Mouse (Mus musculus) spleen, postnatal 4 days (tissue): ENCODE measurements at regions not wholly inside any gene's neighbourhood (a gene's known extent, or its start where the extent isn't known, plus 50 kb on each side); places are given as distances from the start of the nearest gene placed in this dataset.
"Not testable (repeated sequence)": the region's sequence is repeated elsewhere in the genome, so short reads cannot be mapped to it uniquely, and the experiment has no call there.

Experiments
- DNase-seq, 2 experiments: peaks; one replicate each; pipeline ENCODE4 v3.0.0; 2022; ENCODE audit warnings: low spot score in 2 of 2

DNA sequence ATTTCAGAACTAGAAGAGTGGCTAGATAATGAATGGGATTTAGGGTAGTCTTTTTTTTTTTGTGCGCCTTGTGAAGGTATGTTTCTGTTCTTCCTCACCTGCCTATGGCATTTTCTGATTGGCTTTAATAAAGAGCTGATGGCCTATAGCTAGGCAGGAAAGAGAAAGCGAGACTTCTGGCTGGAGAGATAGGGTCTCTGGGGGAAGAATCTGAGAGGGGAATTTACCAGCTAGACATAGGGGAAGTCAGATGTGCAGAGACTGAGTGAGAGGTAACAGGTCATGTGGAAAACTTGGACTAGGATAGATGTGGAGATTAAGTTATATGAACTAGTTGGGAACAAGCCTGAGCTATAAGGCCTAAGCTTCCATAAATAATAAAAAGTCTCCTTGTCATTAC, 129.7 kb upstream of the Max start:
- no peak for DNase-seq

GRCm38 (mm10) chr12:77090525-77090924, 128.5 kb upstream of the Max start:
- DNase-seq, result no peak

DNA sequence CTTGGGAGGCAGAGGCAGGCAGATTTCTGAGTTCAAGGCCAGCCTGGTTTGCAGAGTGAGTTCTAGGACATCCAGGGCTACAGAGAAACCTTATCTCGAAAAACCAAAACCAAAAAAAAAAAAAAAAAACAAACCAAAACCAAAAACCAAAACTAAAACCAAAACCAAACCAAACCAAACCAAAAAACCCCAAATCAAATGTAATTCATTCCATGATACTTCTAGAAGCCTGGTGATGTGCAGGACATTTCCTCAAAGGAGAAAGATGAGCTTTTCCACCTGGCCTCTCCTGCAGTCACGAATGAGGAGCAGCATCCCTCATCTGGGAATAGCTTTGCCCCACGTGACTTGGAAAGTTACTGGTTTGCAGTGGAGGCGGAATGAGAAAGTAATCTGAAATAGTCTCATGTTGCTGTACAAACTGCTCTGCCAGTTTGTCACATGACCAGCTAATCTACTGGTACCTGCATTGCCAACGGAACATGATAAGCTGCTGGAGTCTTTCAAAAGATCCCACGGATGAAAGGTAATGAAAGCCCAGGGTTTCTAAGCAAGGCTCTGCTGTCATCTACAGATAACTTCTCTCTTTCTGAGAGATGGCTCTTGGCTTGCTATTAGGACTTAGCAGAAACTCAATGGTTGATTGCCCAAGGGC, 127.8 kb upstream of the Max start:
- no peak for DNase-seq

GRCm38 (mm10) chr12:77088452-77088851, 126.5 kb upstream of the Max start:
- DNase-seq, result no peak

DNA sequence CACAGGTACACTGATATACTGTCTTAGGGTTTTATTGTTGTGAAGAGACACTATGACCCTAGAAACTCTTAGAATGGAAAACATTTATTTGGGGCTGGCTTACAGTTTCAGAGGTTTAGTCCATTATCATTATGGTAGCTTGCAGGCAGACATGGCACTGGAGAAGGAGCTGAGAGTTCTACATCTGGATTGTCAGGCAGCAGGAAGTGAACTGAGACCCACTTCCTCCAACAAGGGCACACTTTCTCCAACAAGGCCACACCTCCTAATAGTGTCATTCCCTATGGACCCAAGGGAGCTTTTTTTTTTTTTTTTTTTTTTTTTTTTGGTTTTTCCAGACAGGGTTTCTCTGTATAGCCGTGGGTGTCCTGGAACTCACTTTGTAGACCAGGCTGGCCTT, 124.9 kb upstream of the Max start:
- not testable (repeated sequence) for DNase-seq

DNA sequence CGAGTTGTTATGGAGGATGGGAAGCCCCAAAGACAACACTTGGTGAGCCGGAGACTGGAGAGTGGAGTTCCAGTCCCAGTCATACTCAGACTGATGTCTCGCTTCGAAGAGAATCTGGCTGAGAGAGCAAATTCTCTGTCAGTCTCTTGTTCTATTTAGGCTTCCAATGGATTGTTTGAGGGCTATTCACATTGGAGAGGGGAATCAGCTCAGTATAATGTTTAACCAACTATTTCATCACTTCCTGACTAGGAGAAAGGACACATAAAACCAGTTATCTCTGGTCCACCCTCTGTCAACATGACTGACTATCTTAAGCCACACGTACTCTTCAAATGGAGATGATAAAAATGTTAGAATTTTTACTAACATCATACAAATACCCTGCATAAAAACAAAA, 123.9 kb upstream of the Max start:
- DNase-seq, result no peak

DNA sequence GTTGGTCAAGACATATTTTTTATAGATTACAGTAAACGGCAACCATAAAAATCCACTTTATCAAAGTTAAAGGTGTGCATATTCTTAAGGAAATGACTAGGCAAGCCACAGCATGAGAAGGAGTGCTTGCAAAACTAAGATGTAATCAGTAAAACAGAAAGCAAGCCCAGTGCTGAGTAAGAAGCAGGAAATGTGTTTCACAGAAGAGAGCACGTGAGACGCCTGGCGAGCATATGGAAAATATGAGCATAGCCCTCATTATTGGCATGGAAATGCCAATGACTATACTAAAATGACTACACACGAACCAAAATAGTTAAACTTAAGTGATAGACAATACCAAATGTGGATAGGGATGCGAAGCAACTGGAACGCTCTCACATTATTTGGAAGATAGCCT, 123.2 kb upstream of the Max start:
- no peak for DNase-seq

GRCm38 (mm10) chr12:77084744-77085143, 122.7 kb upstream of the Max start:
- DNase-seq, result no peak

- DNase-seq, result no peak
Observed at GRCm38 (mm10) chr12:77084343-77084742, 122.3 kb upstream of the Max start.

DNA sequence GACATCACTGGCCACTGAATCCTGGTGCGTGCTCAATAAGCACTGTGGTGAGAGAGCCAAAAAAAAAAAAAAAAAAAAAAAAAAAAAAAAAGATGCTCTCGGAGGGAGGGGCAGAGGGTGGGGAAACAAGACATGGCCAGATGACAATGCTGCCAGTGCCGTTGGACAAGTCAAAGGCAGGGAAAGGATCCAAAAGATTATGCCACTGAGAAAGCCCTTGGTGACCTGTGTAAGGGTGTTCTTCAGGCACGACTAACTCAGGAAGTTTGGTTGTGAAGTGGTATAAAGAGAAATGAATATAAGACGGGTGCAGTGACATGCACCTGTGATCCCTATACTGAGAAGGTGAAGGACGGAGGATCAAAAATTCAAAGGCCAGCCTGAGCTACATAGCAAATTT, 121.8 kb upstream of the Max start:
- no peak for DNase-seq

- no peak for DNase-seq
Observed at GRCm38 (mm10) chr12:77081774-77082173, 119.8 kb upstream of the Max start.

DNA sequence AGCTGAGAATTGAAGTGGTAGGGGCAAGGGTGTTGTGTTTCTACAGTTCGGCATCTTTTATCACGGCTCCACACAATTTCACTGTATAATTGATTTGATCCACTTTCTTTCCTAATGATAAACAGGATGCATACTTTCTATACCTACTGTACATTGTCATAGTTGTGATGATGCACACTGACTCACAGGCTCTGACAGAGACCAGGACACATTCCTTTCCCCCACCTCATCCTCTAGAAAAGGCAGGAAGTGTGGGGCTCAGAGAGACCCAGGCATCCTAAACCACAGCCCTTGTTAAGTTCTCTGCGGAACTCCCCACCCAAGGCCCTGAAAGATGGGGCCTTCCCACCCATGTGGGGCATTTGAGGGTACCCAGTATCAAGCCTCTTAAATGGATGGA, 117.5 kb upstream of the Max start:
- DNase-seq, result no peak

DNA sequence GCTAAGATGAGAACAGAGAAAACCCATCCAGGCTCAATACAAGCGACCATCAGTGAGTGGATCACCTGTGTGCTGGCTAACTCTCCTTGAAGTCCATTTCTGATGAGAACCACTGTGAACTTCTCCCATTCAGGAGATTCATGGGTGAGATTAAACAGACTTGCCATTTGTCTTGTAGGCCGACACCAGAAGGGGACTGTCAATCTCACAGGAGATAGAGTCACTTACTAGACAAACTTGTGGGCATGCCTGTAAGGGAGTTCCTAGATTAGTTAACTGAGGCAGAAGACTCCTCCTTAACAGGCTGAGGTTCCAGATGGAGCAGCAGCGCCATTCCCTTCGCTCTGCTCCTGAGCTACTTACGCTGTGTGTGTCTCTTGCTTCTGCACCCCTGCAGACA, 114.7 kb upstream of the Max start:
- DNase-seq, result no peak

- DNase-seq, result no peak
Observed at GRCm38 (mm10) chr12:77074602-77075001, 112.6 kb upstream of the Max start.

- no peak for DNase-seq
Observed at GRCm38 (mm10) chr12:77071700-77072099, 109.7 kb upstream of the Max start.

DNA sequence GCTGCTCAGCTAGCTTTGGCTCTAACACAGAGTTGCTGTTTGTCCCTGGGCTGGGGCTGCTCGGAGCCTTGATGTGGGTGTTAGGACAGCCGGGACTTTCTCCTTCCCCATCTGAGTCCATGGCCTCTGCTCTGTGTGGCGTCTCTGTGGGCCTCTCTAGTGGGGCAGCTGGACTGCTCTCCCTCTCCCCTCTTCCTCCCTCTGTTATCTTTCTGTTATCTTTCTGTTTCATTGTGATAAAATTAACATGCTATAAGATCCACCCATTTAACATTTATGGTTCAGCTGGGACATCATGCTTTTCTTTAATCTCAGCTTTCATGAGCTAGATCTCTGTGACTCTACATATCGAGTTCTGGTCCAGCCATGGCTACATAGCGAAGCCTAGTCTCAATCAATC, 105.9 kb upstream of the Max start:
- no peak for DNase-seq

DNA sequence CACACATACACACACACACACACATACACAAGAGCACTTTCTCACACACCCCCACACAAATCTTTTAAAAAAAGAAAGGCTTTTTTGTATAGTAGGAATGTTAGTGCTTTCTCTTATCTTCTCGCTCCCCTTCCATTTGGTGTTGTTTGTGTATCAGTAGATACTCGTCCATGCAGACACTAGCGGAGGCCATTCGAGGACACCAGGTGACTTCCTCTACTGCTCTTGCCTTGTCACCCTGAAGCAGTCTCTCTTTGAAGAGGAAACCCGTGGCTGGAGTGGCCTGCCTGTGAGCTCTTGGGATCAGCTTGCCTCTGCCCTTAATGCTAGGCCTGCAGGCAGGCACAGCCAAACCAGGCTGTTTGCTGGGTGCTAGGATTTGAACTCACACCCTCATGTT, 105.1 kb upstream of the Max start:
- DNase-seq, result no peak

DNA sequence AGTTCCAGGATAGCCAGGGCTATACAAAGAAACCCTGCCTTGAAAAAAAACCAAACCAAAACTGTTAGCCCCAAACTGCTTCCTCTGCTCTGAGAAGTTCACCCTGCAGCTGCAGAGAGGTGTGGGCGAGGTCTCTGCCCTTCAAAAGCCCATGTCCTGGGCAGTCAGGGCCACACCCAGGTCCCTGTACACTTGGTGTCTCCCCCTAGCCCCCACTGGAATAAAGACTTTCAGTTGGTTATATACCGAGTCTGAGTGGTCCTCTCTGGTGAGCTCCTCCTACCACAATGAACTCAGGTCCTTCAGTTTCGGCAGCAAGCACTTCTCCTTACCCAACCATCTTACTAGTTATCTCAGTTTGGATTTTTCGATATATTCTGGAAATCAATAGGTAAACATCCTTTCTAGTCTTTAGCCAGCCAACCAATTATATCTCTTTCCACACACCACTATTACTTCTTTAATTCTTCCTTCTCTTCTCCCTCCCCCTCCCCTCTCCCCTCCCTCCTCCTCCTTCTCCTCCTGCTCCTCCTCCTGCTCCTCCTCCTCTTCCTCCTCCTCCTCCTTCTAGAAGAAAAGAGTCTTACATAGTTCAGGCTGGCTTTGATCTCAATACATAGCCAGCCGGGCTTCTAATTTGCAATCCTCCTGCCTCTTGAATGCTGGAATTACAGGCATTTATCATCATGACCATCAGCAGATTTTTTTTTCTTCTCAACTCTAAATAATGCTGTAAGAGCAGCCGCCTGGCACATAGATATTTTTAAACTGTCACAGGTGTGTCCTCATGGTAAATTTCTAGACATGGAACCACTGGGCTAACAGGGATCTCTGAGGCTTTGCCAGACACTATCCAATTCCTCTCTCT, 103.9 kb upstream of the Max start:
- no peak for DNase-seq

DNA sequence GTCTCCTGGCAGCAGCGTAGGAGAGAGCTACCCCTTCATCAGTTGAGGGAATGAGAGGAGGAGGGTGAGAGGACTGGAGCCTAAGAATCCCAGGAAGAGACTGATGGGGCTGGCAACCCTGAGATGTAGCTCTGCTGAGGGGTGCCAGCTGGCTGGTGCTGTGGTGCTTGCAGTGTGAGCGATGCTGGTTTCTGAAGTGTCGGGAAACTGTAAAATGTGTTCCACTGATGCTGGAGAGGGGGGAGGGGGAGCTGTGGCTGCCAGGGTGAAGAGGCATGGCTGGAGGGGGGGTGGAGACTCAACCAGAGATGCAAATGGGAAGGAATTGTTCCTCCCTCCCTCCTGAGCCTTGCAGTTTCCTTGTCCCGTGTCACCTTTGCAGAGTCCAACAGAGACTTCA, 102.0 kb upstream of the Max start:
- DNase-seq, result no peak

DNA sequence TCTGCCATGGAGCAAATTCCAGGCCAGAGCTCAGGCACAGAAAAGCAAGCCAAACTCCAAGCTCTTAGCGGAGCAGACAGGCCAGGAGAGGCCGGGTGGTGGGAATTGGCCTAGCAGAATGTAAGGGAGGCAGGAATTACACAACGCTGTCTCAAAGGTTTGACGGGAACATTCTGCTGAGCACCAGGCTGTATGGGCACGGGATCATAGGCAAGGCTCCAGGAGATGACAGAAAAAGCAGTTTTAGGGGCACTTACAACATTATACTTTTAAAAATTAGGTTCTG, 99.5 kb upstream of the Max start:
- DNase-seq, result no peak

DNA sequence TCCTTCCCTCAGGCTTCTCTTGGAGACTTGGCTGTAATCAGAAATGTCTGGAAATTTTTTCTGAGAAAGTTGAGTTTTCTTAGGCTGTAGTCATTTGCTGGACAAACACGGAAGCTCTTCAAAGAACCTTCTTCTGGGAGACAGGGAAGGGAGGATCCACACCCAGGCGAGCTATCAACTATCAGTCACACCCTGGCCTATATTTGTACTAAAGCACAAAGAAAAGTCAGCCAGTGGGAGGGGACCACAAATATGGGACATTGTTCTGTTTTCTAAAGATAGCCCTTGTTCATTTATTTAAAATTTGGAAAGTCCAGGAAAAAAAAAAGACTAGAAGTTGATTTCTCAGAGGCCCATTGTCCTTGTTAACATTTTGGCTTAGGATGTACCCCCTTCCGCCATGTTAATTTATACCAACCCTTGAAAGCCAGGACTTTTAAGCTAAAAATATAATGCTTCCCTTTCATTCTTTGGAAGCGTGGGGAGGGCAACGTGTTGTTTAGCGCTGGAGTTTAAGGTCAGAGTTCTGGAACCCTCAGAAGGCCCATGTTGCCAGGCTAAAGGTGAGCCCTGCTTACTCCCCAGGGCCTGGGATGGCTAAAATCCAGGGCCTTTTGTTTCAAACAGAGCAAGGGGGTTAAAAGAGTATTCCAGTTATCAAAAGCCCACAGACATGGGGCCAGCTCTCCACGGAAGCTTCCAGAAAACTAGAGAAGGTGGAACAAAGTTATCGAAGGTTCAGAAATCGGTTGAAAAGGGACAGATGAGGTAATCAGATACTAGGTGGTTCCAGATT, 99.0 kb upstream of the Max start:
- no peak for DNase-seq

DNA sequence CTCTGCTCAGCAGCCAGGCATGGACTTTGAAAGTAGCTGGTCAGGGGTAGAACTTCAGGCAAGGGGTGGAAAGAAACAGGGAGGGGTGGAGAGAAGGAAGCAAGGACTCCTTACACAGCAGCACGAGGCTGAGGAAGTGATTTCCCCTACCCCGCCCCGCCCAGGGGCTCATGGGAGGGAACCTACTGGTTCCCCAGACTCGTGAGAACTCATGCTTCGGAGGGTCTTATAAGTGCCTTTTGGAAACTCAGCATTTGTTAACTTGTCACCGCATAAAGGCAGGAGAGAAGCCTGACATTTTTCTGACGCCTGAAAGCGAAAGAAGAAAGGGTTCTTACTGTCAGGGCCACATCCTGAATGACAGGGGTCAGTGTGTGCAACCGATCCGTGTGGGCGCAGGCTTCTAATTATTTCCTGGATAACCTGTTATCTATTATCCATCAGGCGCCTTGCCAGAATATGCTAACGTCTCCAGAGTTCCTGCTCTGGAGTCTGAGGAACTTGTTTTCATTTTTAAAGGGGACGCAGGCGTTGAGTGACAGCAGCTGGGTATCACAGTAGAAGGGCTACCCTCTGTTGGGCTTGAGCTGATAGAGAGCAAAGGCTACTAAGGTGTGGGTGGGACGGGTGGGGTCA, 98.2 kb upstream of the Max start:
- peak; percentile 40 to 69 for DNase-seq
